In the genomic region with DNA sequence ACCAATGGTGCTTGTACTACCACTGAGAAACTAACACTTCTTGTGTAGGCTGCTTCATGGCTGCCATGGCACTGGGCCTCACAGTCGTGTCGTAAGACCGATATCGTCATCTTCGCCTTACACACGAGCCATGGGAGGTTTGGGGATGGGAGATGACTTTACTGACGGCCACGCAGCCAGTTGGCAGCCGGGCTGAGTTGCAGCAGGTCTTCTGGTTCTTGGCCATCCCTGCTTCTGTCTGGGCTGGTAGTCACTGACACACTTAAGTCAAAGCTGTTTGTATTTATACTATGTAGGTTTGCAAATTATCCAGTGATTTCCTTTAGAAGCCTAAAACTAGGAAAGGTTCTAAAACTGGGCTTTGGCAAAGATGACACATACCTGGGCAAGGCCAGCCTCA, we compare ENCODE assay signal across 13 mouse cellular contexts. TPM values are rescaled to one million over a fixed set of nuclear protein-coding genes. Genes with fewer than 3 reads are reported as not detected.
DNase-seq lines count a peak whose midpoint lies in the region.
"Had no signal": no experiment of that assay in that cellular context is flagged by ENCODE, and none has a peak within 500 bp of the region (broad histone marks: within the 10 kb centered on the region; RNA-seq: fewer than 3 reads in every experiment).

No protein-coding gene starts in this region.

- peak; percentile 31 for DNase-seq in adrenal gland, postnatal 10 days
- no peak for DNase-seq in adrenal gland, adult 2 months
- DNase-seq in cerebellum, postnatal 10 days = peak; percentile 74 to 80
- no peak for DNase-seq in cerebellum, adult 9-10 months
- peak; percentile 24 for DNase-seq in gastrocnemius, postnatal 14 days
- DNase-seq in gastrocnemius, adult 18-20 months (ENCODE audit: low spot score) = no peak
- DNase-seq: B cell, adult 2 months; cerebellum, adult 11-12 months; cerebellum, adult 8-10 months; forebrain, postnatal 0 days had no signal

- intact Hi-C loops in gastrocnemius, postnatal 14 days (cut with DNase I; ENCODE audit: low total_unique reads) = no loop called here

RNA-seq across cellular contexts. Expression of gene Kank1, which starts 43.0 kb away (rescaled TPM):
- total RNA-seq in adrenal gland, postnatal 10 days (2021) = 10 to 100 TPM; 25.5 to 34.1 TPM
- 10 to 100 TPM; 15.8 to 20.7 TPM for total RNA-seq in adrenal gland, adult 2 months (2021)
- 13.1 and 15.2 TPM in 2 replicates for polyA plus RNA-seq in adrenal gland, adult 2 months (2012; rRNA removed)
- 10 to 100 TPM; 14.3 to 14.4 TPM for total RNA-seq in gastrocnemius, postnatal 14 days (2021)
- total RNA-seq in gastrocnemius, adult 18-20 months (2021) = 10 to 100 TPM; 21.8 to 25.8 TPM
- polyA plus RNA-seq: activated CD4-positive, CD25-positive, alpha-beta regulatory T cell, adult 4 months; CD4-positive, CD25-positive, alpha-beta regulatory T cell, adult 4 months; G1E had no signal

Comparison
In these comparisons a context has a peak if more than half of its experiments do, and no peak if none do; other contexts are left out.
1. DNase-seq: peak in adrenal gland, postnatal 10 days (single experiment), cerebellum, postnatal 10 days (2 of 2) and gastrocnemius, postnatal 14 days (single experiment); none in adrenal gland, adult 2 months (single experiment), cerebellum, adult 9-10 months (single experiment) and gastrocnemius, adult 18-20 months (single experiment).